Mouse (Mus musculus): ENCODE measurements around the gene Otulin. TPM values are rescaled to one million over a fixed set of nuclear protein-coding genes. Genes with fewer than 3 reads are reported as not detected.

Otulin gene
- polyA plus RNA-seq (2014; fragmentation: Nextera tagmentation; extraction: Ambion mirVana), result 38.5 and 41.3 TPM in 2 replicates

DNA sequence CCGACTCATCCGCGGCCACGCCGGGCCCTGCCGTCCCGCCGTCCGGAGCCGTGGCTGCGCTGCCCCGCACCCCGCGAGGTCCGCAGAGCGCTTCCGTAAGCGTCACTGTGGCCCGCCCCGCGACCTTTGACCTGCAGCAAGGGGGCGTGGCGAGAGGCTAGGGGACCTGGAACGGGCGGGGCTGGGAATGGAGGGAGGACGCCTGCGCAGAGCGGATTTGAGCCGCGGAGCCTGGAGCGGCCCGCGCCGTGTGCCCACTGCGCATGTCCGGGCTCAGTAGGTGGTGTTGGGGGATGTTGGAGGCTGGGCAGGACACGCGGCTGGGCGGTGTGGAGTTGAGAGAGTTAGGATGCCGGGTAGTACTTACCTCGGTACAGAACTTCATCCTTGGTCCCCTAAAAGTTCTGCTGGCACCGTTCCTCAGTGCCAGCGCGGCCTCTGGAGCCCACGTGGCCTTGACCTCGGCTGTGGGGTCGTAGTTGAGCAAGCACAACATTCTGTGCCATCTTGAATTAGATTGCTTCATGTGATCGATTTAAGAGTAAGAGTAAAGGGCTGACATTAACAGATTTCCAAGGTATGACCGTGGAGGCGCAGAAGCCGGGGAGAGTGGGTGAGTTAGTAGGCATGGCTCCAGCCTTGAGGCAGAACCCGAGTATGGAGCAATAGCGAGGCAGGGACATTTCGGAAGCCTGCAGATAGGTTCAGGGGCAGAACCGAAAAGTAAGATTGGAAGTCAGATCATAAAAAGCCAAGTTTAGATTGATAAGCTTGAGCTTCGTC lies at the start of gene Otulin:
Gene Otulin, minus strand, starts transcription at position 93 of the 783 bp plus-strand sequence.
- peak; percentile 99 for ATAC-seq (ENCODE audit: low FRiP score, low TSS enrichment)
- 6% methylated on average over 54 of the region's 56 CpGs for WGBS
- Histone ChIP-seq H3K9me3 (ENCODE audit: control insufficient read depth, low read length) (no peaks in the 10 kb centered on the region), H3K4me3 (ENCODE audit: low read length) (peak within 1 kb of the TSS; percentile 78), H3K27me3 (ENCODE audit: control insufficient read depth, insufficient read depth, low read length) (no peaks in the 10 kb centered on the region), H3K4me2 (replicated peaks; ENCODE audit: low read depth, low read length) (peak within 1 kb of the TSS; percentile 87), H3K9ac (ENCODE audit: low read depth, low read length) (peak within 1 kb of the TSS; percentile 88), H3K36me3 (ENCODE audit: control insufficient read depth, insufficient read depth, low read length) (peaks cover 7% of the 10 kb centered on the region; the same call in 1 of the 2 replicates), H3K27ac (ENCODE audit: low read depth, low read length) (peak within 1 kb of the TSS; percentile 30; the same call in 1 of the 2 replicates), H3K4me1 (ENCODE audit: control insufficient read depth, insufficient read depth, low read length) (peaks cover 14% of the 10 kb centered on the region)

DNA sequence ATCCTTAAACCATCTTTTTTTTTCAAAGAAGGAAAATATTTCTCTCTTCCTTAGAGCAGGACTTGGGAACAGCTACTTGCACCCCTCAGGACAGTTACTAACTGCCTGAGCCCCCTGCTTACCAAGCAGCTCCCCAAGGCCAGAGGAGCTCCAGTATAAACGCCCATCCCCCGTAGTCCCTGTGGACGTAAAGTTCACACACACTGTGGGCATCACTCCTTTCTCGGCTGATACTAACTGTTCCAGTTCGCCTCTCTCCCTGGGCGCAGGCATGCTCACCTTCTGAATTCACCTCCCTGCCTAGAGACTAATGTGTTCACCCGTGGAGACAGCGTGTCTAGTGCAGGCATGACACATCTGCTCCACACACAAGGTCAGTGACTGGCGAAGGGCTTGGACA lies 48.0 kb upstream of the Otulin start:
- no peak overlapping the region for H3K4me2 ChIP-seq (replicated peaks; ENCODE audit: low read depth, low read length)
- no peaks in the 10 kb centered on the region for H3K36me3 ChIP-seq (ENCODE audit: control insufficient read depth, insufficient read depth, low read length)
- no peak overlapping the region for H3K9ac ChIP-seq (ENCODE audit: low read depth, low read length)
- no peaks in the 10 kb centered on the region for H3K27me3 ChIP-seq (ENCODE audit: control insufficient read depth, insufficient read depth, low read length)
- H3K4me1 ChIP-seq (ENCODE audit: control insufficient read depth, insufficient read depth, low read length), result peaks cover 15% of the 10 kb centered on the region
- ATAC-seq (ENCODE audit: low FRiP score, low TSS enrichment), result no peak
- 75% methylated on average over 9 of the region's 9 CpGs for WGBS
- H3K27ac ChIP-seq (ENCODE audit: low read depth, low read length), result no peak overlapping the region
- no peaks in the 10 kb centered on the region for H3K9me3 ChIP-seq (ENCODE audit: control insufficient read depth, low read length)
- H3K4me3 ChIP-seq (ENCODE audit: low read length), result no peak overlapping the region

DNA sequence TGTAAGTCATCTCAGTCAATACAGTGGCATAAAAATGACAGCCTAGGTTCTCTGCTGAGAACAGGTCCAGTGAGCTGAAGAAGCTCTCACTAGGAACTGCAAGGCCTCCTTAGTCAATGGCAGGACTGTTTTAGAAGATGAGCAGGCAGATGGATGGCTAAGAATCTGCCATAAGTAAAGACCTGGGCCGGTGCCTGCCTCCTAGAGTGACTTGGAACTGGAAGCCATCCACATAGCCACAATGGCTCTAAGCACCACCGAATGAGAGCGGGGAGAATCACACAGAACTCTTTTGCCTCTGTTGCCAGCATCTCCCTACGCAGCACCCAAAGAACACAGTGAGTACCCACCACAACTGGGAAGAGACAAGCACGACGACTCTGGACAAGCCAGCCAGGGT lies 47.3 kb upstream of the Otulin start:
- H3K4me1 ChIP-seq (ENCODE audit: control insufficient read depth, insufficient read depth, low read length), result peaks cover 12% of the 10 kb centered on the region; the same call in 1 of the 2 replicates
- H3K27me3 ChIP-seq (ENCODE audit: control insufficient read depth, insufficient read depth, low read length), result no peaks in the 10 kb centered on the region
- no peak overlapping the region for H3K27ac ChIP-seq (ENCODE audit: low read depth, low read length)
- 93% methylated on average over 6 of the region's 6 CpGs for WGBS
- no peaks in the 10 kb centered on the region for H3K36me3 ChIP-seq (ENCODE audit: control insufficient read depth, insufficient read depth, low read length)
- no peak overlapping the region for H3K4me2 ChIP-seq (replicated peaks; ENCODE audit: low read depth, low read length)
- no peak overlapping the region for H3K4me3 ChIP-seq (ENCODE audit: low read length)
- ATAC-seq (ENCODE audit: low FRiP score, low TSS enrichment), result no peak
- no peaks in the 10 kb centered on the region for H3K9me3 ChIP-seq (ENCODE audit: control insufficient read depth, low read length)
- no peak overlapping the region for H3K9ac ChIP-seq (ENCODE audit: low read depth, low read length)

DNA sequence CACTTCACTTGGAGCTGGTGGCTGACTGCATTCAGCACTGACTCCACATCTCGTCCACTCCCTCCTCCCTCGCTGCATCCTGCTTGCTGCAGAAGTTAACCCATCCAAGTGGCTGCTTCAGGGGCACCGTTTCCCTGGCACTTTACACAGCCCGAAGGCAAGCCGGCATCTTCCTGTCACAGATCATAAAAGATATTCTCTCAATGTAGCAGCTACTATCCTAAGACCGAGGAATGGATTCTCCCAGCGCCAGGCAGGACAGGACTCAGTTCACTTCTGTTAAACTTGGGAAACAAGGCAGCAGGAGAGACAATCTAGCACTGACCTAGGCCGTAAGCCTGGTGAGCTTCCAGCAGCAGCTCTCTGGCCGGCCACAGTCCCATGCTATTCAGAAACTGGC lies 45.7 kb upstream of the Otulin start:
- ATAC-seq (ENCODE audit: low FRiP score, low TSS enrichment), result no peak
- peaks cover 12% of the 10 kb centered on the region; the same call in 1 of the 2 replicates for H3K4me1 ChIP-seq (ENCODE audit: control insufficient read depth, insufficient read depth, low read length)
- H3K27ac ChIP-seq (ENCODE audit: low read depth, low read length), result no peak overlapping the region
- 62% methylated on average over 9 of the region's 9 CpGs for WGBS
- no peak overlapping the region for H3K9ac ChIP-seq (ENCODE audit: low read depth, low read length)
- H3K9me3 ChIP-seq (ENCODE audit: control insufficient read depth, low read length), result no peaks in the 10 kb centered on the region
- no peak overlapping the region for H3K4me3 ChIP-seq (ENCODE audit: low read length)
- no peak overlapping the region for H3K4me2 ChIP-seq (replicated peaks; ENCODE audit: low read depth, low read length)
- H3K27me3 ChIP-seq (ENCODE audit: control insufficient read depth, insufficient read depth, low read length), result no peaks in the 10 kb centered on the region
- H3K36me3 ChIP-seq (ENCODE audit: control insufficient read depth, insufficient read depth, low read length), result no peaks in the 10 kb centered on the region

DNA sequence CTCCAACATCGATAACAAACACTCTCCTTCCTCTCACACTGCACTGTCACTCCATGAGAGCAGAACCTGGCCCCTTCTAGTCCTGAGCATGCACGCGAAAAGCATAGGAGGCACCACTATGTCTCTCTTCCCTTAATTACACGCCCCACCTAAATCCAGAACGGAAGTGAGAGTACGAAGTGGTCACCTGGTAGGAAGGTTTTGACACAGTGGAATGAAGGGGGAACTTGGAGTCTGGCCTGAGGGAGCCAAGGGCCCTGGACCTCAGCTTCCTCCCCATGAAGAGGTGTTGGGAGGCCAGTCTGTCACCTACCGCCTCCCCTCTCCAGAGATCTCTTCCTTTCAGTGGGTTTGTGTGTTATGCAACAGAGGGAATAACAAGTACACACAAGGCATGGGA lies 44.6 kb upstream of the Otulin start:
- no peaks in the 10 kb centered on the region for H3K9me3 ChIP-seq (ENCODE audit: control insufficient read depth, low read length)
- no peak for ATAC-seq (ENCODE audit: low FRiP score, low TSS enrichment)
- H3K4me3 ChIP-seq (ENCODE audit: low read length), result no peak overlapping the region
- H3K4me2 ChIP-seq (replicated peaks; ENCODE audit: low read depth, low read length), result no peak overlapping the region
- H3K27me3 ChIP-seq (ENCODE audit: control insufficient read depth, insufficient read depth, low read length), result no peaks in the 10 kb centered on the region
- no peak overlapping the region for H3K27ac ChIP-seq (ENCODE audit: low read depth, low read length)
- H3K36me3 ChIP-seq (ENCODE audit: control insufficient read depth, insufficient read depth, low read length), result no peaks in the 10 kb centered on the region
- 83% methylated on average over 7 of the region's 7 CpGs for WGBS
- peaks cover 13% of the 10 kb centered on the region; the same call in 1 of the 2 replicates for H3K4me1 ChIP-seq (ENCODE audit: control insufficient read depth, insufficient read depth, low read length)
- no peak overlapping the region for H3K9ac ChIP-seq (ENCODE audit: low read depth, low read length)

DNA sequence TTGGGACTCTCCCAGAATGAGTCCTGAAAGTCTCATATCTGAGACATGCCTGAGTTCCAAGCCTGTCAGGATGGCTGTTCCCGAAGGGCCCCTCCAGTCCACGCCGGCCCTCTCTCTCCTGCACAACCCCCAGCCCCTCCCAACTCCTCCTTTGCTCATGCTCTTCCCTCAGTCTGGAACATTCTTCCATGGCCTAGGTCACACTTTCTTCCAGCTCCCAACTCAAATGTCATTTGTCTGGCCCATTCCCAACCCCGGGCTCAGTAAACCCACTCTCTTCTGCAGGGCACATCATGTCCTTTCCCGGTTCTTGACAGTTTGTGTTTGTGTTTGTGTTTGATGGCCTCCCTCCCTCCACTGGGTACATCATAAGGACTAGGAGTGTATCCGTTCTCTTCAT lies 43.5 kb upstream of the Otulin start:
- no peak for ATAC-seq (ENCODE audit: low FRiP score, low TSS enrichment)
- H3K9ac ChIP-seq (ENCODE audit: low read depth, low read length), result no peak overlapping the region
- H3K27me3 ChIP-seq (ENCODE audit: control insufficient read depth, insufficient read depth, low read length), result no peaks in the 10 kb centered on the region
- no peak overlapping the region for H3K4me2 ChIP-seq (replicated peaks; ENCODE audit: low read depth, low read length)
- H3K4me3 ChIP-seq (ENCODE audit: low read length), result no peak overlapping the region
- H3K36me3 ChIP-seq (ENCODE audit: control insufficient read depth, insufficient read depth, low read length), result no peaks in the 10 kb centered on the region
- whole genome bisulfite sequencing, result 75% methylated on average over 6 of the region's 6 CpGs
- H3K4me1 ChIP-seq (ENCODE audit: control insufficient read depth, insufficient read depth, low read length), result 0 out of 2 replicates have a peak, but pooled peaks cover 14% of the 10 kb centered on the region
- H3K9me3 ChIP-seq (ENCODE audit: control insufficient read depth, low read length), result no peaks in the 10 kb centered on the region
- no peak overlapping the region for H3K27ac ChIP-seq (ENCODE audit: low read depth, low read length)

GRCm38 (mm10) chr15:27673151-27673550 lies 42.7 kb upstream of the Otulin start:
- Histone ChIP-seq H3K27me3 (ENCODE audit: control insufficient read depth, insufficient read depth, low read length) (no peaks in the 10 kb centered on the region), H3K4me3 (ENCODE audit: low read length) (no peak overlapping the region), H3K27ac (ENCODE audit: low read depth, low read length) (no peak overlapping the region), H3K36me3 (ENCODE audit: control insufficient read depth, insufficient read depth, low read length) (no peaks in the 10 kb centered on the region), H3K9ac (ENCODE audit: low read depth, low read length) (no peak overlapping the region), H3K4me2 (replicated peaks; ENCODE audit: low read depth, low read length) (no peak overlapping the region), H3K9me3 (ENCODE audit: control insufficient read depth, low read length) (no peaks in the 10 kb centered on the region), H3K4me1 (ENCODE audit: control insufficient read depth, insufficient read depth, low read length) (0 out of 2 replicates have a peak, but pooled peaks cover 14% of the 10 kb centered on the region)
- ATAC-seq (ENCODE audit: low FRiP score, low TSS enrichment), result no peak
- WGBS, result 92% methylated on average over 6 of the region's 6 CpGs

GRCm38 (mm10) chr15:27672259-27672658 lies 41.8 kb upstream of the Otulin start:
- no peak overlapping the region for H3K27ac ChIP-seq (ENCODE audit: low read depth, low read length)
- H3K4me1 ChIP-seq (ENCODE audit: control insufficient read depth, insufficient read depth, low read length), result 0 out of 2 replicates have a peak, but pooled peaks cover 17% of the 10 kb centered on the region
- 73% methylated on average over 8 of the region's 8 CpGs for WGBS
- no peaks in the 10 kb centered on the region for H3K27me3 ChIP-seq (ENCODE audit: control insufficient read depth, insufficient read depth, low read length)
- H3K4me3 ChIP-seq (ENCODE audit: low read length), result no peak overlapping the region
- no peaks in the 10 kb centered on the region for H3K36me3 ChIP-seq (ENCODE audit: control insufficient read depth, insufficient read depth, low read length)
- no peak for ATAC-seq (ENCODE audit: low FRiP score, low TSS enrichment)
- H3K9ac ChIP-seq (ENCODE audit: low read depth, low read length), result no peak overlapping the region
- H3K4me2 ChIP-seq (replicated peaks; ENCODE audit: low read depth, low read length), result no peak overlapping the region
- H3K9me3 ChIP-seq (ENCODE audit: control insufficient read depth, low read length), result no peaks in the 10 kb centered on the region

- H3K36me3 ChIP-seq (ENCODE audit: control insufficient read depth, insufficient read depth, low read length), result no peaks in the 10 kb centered on the region
- H3K9ac ChIP-seq (ENCODE audit: low read depth, low read length), result no peak overlapping the region
- no peak overlapping the region for H3K4me3 ChIP-seq (ENCODE audit: low read length)
- 0 out of 2 replicates have a peak, but pooled peaks cover 16% of the 10 kb centered on the region for H3K4me1 ChIP-seq (ENCODE audit: control insufficient read depth, insufficient read depth, low read length)
- H3K27ac ChIP-seq (ENCODE audit: low read depth, low read length), result no peak overlapping the region
- ATAC-seq (ENCODE audit: low FRiP score, low TSS enrichment), result no peak
- no peak overlapping the region for H3K4me2 ChIP-seq (replicated peaks; ENCODE audit: low read depth, low read length)
- no peaks in the 10 kb centered on the region for H3K27me3 ChIP-seq (ENCODE audit: control insufficient read depth, insufficient read depth, low read length)
- 92% methylated on average over 10 of the region's 10 CpGs for WGBS
- no peaks in the 10 kb centered on the region for H3K9me3 ChIP-seq (ENCODE audit: control insufficient read depth, low read length)
These were observed 41.2 kb upstream of the Otulin start for GRCm38 (mm10) chr15:27671612-27672245.
